Mouse (Mus musculus) fat pad, adult 2 months (tissue): ENCODE data around the gene Nxt2.
"Not testable (repeated sequence)": the region's sequence is repeated elsewhere in the genome, so short reads cannot be mapped to it uniquely, and the experiment has no call there.

Source experiments
- DNase-seq: peaks from one replicate; pipeline ENCODE4 v3.0.0-alpha.2; 2011; ENCODE audit warnings: low read depth, low spot score; ENCODE audit errors: extremely low read depth

Gene Nxt2

DNA sequence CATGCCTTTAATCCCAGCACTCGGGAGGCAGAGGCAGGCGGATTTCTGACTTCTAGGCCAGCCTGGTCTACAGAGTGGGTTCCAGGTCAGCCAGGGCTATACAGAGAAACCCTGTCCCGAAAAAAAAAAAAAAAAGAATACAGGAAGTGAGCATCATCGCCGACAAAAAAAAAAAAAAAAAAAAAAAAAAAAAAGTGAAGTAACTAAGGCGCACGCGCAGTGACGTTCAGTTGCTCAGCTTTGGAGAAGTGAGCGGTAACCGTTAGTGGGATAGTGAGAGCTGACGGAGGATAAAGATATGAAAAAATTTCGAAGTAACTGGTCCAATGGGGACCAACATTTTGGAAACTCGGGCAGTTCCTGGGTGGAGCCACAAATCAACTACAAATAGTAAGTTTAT lies at the start of gene Nxt2:
Gene Nxt2 (plus strand): TSS at position 229 of the 400 bp plus-strand sequence.
- DNase-seq, result no peak

DNA sequence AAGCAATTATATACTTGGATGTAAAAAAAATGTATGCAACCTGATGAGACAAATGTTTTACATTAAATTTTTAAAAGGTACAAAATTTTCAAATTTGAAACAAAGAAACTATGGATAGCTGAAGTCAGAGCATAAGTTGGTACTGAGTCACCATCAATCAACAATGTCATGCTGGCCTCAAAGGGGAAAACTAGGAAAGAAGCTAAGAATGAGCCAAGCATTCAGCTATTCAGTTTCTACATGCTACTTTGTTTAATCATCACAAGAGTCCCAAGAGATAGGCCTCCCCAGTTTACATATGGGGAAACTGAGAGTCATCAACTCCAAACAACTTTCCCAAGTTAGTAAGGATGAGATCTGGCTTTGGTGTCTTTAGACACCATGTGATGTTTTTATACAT lies 49.6 kb upstream of the Nxt2 start:
- no peak for DNase-seq

DNA sequence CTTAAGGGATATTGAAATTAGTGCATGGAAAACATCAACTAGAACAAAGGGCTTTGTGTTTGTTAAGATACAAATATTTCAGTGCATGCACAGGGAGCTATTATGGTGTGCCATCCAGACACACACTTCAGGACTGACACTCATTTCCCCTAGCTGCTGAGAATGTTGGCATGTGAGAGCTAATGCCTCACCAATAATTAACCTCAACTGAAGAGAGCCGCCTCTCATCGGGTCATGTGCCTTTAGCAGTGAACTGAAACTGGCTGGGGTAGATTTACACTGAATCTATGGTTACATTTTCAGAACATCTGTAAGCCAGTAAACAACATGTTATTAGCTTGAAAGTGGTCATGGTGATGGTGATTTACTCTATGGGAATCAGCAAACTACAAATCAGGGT lies 44.5 kb upstream of the Nxt2 start:
- DNase-seq, result no peak

- DNase-seq, result no peak
These were observed 37.4 kb upstream of the Nxt2 start for GRCm38 (mm10) chrX:142189023-142189703.

DNA sequence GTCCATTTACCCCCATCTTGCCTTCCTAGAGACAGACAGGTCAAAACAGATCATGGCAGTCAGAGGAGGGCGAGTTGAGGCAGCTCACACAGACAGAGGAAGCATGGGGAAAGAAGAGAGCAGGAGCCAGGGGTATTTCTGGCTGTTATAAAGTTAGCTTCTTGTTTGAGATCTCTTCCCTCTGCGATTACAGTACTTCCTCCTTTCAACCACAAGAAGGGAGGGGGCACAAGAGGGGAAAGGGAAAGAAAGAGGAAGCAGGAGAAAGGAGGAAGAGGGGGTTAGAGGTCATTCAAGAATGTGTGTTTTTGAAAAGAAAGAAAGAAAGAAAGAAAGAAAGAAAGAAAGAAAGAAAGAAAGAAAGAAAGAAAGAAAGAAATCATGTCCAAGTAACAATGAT lies 36.2 kb upstream of the Nxt2 start:
- no peak for DNase-seq

- no peak for DNase-seq
These were observed 32.1 kb upstream of the Nxt2 start for GRCm38 (mm10) chrX:142194420-142194819.

- DNase-seq, result no peak
These were observed 31.0 kb upstream of the Nxt2 start for GRCm38 (mm10) chrX:142195551-142195950.

DNA sequence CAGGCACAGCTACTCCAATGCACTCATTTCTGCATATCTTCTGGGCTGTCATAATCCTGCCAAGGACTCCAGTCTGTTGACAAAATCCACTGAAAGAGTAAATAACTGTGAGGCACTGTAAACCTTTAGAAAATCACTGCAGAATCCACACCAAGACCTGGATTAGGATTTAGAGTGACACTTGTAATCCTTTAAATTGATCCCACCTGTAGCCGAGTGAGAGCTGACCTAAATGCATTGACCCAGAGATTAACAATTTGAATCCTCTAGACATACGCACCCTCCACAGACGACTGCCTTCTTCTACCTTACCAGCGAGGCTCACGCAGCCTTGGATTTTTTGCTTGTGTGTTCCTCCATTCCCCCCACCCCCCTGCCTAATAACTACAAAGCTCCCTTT lies 29.7 kb upstream of the Nxt2 start, which contains the start of gene Gucy2f:
Gene Gucy2f (minus strand): TSS at position 101 of the 400 bp plus-strand sequence.
- DNase-seq, result no peak

DNA sequence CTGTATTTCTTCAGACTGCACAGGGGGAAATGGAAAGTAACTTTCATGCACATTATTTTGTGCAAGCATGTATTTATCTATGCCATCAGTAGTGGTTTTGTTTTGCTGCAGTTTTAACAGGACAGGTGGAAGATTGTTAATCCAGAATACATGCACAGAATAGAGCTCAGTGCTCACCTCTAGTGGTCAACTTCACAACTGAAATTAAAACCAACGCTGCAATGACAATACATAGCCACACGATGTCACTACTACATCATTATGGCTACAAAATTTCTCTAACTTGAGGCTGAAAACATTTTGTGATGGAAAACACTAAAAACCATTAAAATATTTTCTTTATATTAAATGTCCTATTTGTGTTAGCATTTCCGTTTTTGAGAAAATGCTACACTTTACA lies 26.3 kb upstream of the Nxt2 start:
- no peak for DNase-seq

DNA sequence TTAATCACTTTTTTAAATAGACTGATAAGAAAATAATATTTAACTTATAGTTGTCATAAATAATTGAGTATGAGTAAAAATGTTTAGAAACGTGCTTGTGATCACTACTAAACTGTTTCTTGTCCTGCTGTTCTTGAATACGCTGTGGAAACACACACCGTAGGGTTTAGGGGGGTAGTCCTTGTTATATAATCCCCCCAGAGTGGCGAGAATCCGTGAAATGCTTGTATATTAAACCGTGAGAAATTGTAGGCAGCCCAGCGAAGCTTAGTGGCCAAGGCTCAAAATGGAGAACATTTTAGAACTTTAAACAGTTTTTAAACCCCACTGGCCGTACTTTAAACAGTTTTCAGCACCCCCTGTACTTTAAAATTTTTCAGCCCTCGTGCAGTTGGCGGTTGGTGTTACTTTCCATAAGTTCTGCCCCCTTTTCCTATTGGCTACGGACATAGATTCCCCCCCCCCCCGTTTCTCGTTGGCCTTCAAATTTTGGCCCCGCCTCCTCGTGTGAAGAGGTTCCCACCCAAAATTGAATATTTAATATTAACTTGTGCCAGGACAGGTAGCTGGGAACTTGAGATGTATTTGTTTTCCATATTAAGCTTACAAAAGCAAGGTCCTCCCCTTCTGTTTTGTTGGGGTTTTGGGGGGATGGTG lies 956 bp downstream of the Nxt2 start:
- peak; percentile 16 for DNase-seq

GRCm38 (mm10) chrX:142228055-142228768 lies 1.6 kb downstream of the Nxt2 start:
- peak; percentile 8 for DNase-seq

- no peak for DNase-seq
These were observed 2.2 kb downstream of the Nxt2 start for GRCm38 (mm10) chrX:142228769-142229158.

DNA sequence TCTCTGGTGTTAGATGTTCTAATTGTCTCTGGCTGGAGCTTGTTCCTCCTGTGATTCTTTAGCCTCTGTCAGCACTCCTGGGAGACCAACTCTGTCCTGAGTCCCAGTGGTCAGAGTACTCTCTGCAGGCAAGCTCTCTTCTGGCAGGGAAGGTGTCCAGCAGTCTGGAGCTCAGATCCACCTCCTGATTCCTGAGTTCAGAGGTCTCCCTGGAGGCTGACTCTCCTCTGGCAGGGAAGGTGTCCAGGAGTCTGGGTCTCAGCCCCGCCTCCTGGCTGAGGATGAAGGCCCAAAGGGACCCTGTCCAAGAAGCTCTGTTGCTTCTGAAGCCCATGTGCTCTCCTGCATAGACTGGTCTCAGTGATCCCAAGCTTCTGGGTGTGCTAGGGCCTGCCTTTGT lies 9.6 kb downstream of the Nxt2 start:
- DNase-seq, result not testable (repeated sequence)

GRCm38 (mm10) chrX:142237101-142237500 lies 10.5 kb downstream of the Nxt2 start:
- DNase-seq, result no peak

- DNase-seq, result no peak
These were observed 19.2 kb downstream of the Nxt2 start for GRCm38 (mm10) chrX:142245682-142246327.

DNA sequence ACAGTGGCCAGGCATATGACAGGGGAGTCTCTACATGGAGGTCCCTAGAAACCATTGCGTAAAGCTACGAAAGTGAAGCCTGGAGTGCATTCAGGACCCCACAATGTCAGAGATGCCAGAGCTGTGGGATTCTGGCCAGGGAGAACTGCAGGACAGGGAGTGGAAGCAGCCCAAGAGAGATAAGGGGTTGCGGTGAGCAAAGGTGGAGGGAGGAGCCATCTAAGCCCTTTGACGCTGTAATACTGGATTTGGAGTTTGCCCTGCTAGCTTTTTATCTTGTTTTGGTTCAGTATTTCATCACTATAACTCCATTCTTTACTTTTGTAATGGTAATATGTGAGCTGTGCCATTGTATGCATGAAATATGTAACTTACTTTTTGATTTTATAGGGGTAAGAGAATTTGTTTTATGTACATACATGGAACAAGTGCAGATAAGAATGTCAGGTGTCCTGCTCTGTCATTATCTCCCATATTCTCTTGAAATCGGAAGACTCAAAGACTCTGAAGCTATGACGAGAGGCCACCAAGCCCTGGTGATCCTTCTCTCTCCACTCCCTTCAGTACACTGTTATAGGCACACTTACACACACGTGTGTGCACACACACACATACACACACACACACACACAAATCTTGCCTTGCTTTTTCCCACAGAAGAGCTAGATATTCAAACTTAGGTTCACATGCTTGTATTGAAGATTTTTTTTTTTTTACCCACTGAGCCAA lies 23.6 kb downstream of the Nxt2 start:
- DNase-seq, result no peak

- no peak for DNase-seq
These were observed 49.5 kb downstream of the Nxt2 start for GRCm38 (mm10) chrX:142276031-142276430.

- DNase-seq, result no peak
These were observed 50.0 kb downstream of the Nxt2 start for GRCm38 (mm10) chrX:142276573-142276972.

GRCm38 (mm10) chrX:142285905-142286304 lies 59.3 kb downstream of the Nxt2 start:
- no peak for DNase-seq
